Mouse (Mus musculus) G1E (cell line): ENCODE results near the gene Fam129a. TPM values are rescaled to one million over a fixed set of nuclear protein-coding genes. Genes with fewer than 3 reads are reported as not detected.

Experiments
- ATAC-seq: 2 replicates; pipeline ENCODE4 v1.8.0; 2016; ENCODE audit warnings: mild to moderate bottlenecking; ENCODE audit not compliant: insufficient number of reproducible peaks, poor library complexity, low FRiP score, severe bottlenecking; ENCODE audit errors: extremely low read depth
- DNase-seq: peaks from one replicate; pipeline ENCODE4 v3.0.0; 2012; ENCODE audit warnings: low spot score
- H3K27me3 ChIP-seq: 2 replicates; pipeline ENCODE4 v1.6.1; 2012; ENCODE audit warnings: mild to moderate bottlenecking, low read length, inconsistent platforms; ENCODE audit not compliant: insufficient read depth
- H3K36me3 ChIP-seq: replicated peaks from 2 replicates; pipeline ENCODE3; 2012; ENCODE audit warnings: mild to moderate bottlenecking, inconsistent platforms
- H3K4me1 ChIP-seq: 2 replicates; pipeline ENCODE4 v1.6.1; 2012; ENCODE audit warnings: low read depth, low read length, inconsistent platforms, mixed read lengths; ENCODE audit not compliant: insufficient read depth
- H3K4me3 ChIP-seq: 2 replicates; pipeline ENCODE4 v1.5.1; 2012; ENCODE audit warnings: low read depth, mild to moderate bottlenecking, inconsistent platforms, low read length, moderate library complexity, mixed read lengths
- H3K9me3 ChIP-seq: replicated peaks from 2 replicates; pipeline ENCODE4 v1.6.1; 2012; ENCODE audit warnings: inconsistent platforms
- CTCF ChIP-seq: IDR thresholded peaks from 2 replicates; pipeline ENCODE4 v1.5.1; 2012; ENCODE audit warnings: low read depth, low read length, inconsistent platforms, mixed read lengths
- GATA1 ChIP-seq: IDR thresholded peaks from 2 replicates; pipeline ENCODE4 v1.6.1; 2012; ENCODE audit warnings: borderline replicate concordance, low read length, inconsistent platforms, mixed read lengths
- GATA2 ChIP-seq: IDR thresholded peaks from 2 replicates; pipeline ENCODE4 v1.6.1; 2012; ENCODE audit warnings: low read depth, low read length, inconsistent platforms, borderline replicate concordance
- POLR2AphosphoS5 ChIP-seq: IDR thresholded peaks from 2 replicates; pipeline ENCODE4 v1.6.1; 2012; ENCODE audit warnings: low read depth, low read length, inconsistent platforms; ENCODE audit not compliant: insufficient replicate concordance
- TAL1 ChIP-seq: conservative IDR thresholded peaks from 2 replicates; pipeline ENCODE4 v1.6.1; 2012; ENCODE audit warnings: low read depth, low read length, inconsistent platforms, mixed read lengths
- polyA plus RNA-seq: library from polyadenylated mRNA; stranded (reverse); fragments of >175 nt; gene quantifications from 2 replicates; pipeline ENCODE4 v1.2.3, GENCODE M21; 2012
- total RNA-seq, 2 experiments: library from RNA; stranded (forward) in 1 of 2; stranded (reverse) in 1 of 2; fragments of 200-1000 nt in 1 of 2; fragments of >200 nt in 1 of 2; fragmentation: Nextera tagmentation in 1 of 2; gene quantifications; 2 replicates each; pipeline ENCODE4 v1.2.3; 2014 to 2017

Fam129a gene
- total and polyA plus RNA-seq, 3 experiments, result 0.60 TPM; not detected in 2

DNA sequence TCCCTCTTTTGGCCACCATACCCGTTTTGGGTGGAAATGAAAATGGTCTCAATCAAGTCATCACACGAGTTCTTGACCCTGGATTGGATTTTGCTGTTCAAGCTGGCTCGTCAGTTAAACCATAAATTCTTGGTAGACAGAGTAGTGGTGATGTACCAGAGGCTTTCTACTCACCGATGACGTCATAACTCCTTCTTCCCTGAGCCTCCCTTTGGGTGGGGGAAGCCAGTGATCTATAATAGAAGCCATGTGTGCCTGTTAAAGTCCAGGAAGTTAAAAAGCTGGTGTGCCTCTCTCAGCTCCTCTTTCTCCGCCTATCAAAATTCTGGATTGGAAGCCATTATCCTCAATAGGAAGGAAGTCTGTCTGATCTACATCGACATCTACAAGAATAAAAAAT, 21.2 kb upstream of the Fam129a start:
- H3K9me3 ChIP-seq, result no peaks in the 10 kb centered on the region
- no peak for DNase-seq
- H3K36me3 ChIP-seq, result no peaks in the 10 kb centered on the region
- no peaks in the 10 kb centered on the region for H3K27me3 ChIP-seq
- TF ChIP-seq GATA1 (no peak), POLR2AphosphoS5 (no peak), GATA2 (no peak), TAL1 (no peak), CTCF (no peak)
- H3K4me1 ChIP-seq, result no peaks in the 10 kb centered on the region
- ATAC-seq, result no peak
- H3K4me3 ChIP-seq, result no peak overlapping the region

- Histone ChIP-seq H3K9me3 (no peaks in the 10 kb centered on the region), H3K4me1 (no peaks in the 10 kb centered on the region), H3K4me3 (no peak overlapping the region), H3K36me3 (no peaks in the 10 kb centered on the region), H3K27me3 (no peaks in the 10 kb centered on the region)
- DNase-seq (no peak), ATAC-seq (no peak)
- no peak for TF ChIP-seq CTCF
- no peak for TF ChIP-seq TAL1
- no peak for TF ChIP-seq POLR2AphosphoS5
- no peak for TF ChIP-seq GATA2
These were observed 20.2 kb upstream of the Fam129a start for GRCm38 (mm10) chr1:151550587-151551479.

- no peaks in the 10 kb centered on the region for H3K9me3 ChIP-seq
- DNase-seq, result no peak
- H3K36me3 ChIP-seq, result no peaks in the 10 kb centered on the region
- peaks cover 7% of the 10 kb centered on the region for H3K27me3 ChIP-seq
- H3K4me1 ChIP-seq, result no peaks in the 10 kb centered on the region; the same call in 1 of the 2 replicates
- H3K4me3 ChIP-seq, result no peak overlapping the region
- no peak for ATAC-seq
- TF ChIP-seq CTCF, result no peak
- TF ChIP-seq POLR2AphosphoS5, result no peak
- no peak for TF ChIP-seq GATA1
- TF ChIP-seq GATA2, result no peak
- no peak for TF ChIP-seq TAL1
These were observed 10.4 kb upstream of the Fam129a start for GRCm38 (mm10) chr1:151560536-151560935.

DNA sequence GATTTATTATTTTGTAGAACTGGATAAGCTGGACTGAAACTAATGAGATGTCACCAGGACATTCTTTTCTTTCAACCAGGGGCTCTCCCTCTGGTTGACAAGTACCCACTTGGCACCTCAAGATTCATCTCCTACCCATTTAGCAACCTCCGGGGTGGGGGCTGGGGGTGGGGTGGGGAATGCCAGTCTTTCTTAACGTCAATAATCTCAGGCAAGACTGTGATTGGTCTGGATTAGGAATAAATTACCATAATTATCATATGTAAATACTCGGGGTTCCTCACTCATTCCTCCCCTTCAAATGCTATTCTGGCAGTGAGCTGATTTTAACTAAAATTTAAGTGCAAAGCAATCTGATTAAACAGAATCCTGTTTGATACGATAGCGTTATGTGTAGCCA, 7.6 kb upstream of the Fam129a start:
- DNase-seq (no peak), ATAC-seq (no peak)
- H3K9me3 ChIP-seq, result no peaks in the 10 kb centered on the region
- TF ChIP-seq GATA1 (no peak), POLR2AphosphoS5 (no peak), GATA2 (no peak), CTCF (no peak), TAL1 (no peak)
- H3K27me3 ChIP-seq, result peaks cover 5% of the 10 kb centered on the region
- no peaks in the 10 kb centered on the region for H3K4me1 ChIP-seq
- H3K36me3 ChIP-seq, result no peaks in the 10 kb centered on the region
- H3K4me3 ChIP-seq, result no peak overlapping the region

- H3K4me3 ChIP-seq, result no peak overlapping the region
- DNase-seq (no peak), ATAC-seq (no peak)
- TF ChIP-seq POLR2AphosphoS5 (no peak), TAL1 (no peak), CTCF (no peak), GATA1 (no peak), GATA2 (no peak)
- H3K36me3 ChIP-seq, result no peaks in the 10 kb centered on the region
- peaks cover 4% of the 10 kb centered on the region; the same call in 1 of the 2 replicates for H3K4me1 ChIP-seq
- H3K9me3 ChIP-seq, result no peaks in the 10 kb centered on the region
- peaks cover 5% of the 10 kb centered on the region for H3K27me3 ChIP-seq
These were observed 7.1 kb upstream of the Fam129a start for GRCm38 (mm10) chr1:151563893-151564292.

- no peaks in the 10 kb centered on the region for H3K36me3 ChIP-seq
- DNase-seq, result peak; percentile 46
- H3K4me1 ChIP-seq, result peaks cover 4% of the 10 kb centered on the region; the same call in 1 of the 2 replicates
- no peaks in the 10 kb centered on the region for H3K9me3 ChIP-seq
- peaks cover 5% of the 10 kb centered on the region for H3K27me3 ChIP-seq
- no peak overlapping the region for H3K4me3 ChIP-seq
- peak; percentile 74 for ATAC-seq
- TF ChIP-seq GATA1 (no peak), CTCF (peak; percentile 63)
These were observed 6.6 kb upstream of the Fam129a start for GRCm38 (mm10) chr1:151564377-151564776.

GRCm38 (mm10) chr1:151568682-151569081, 2.3 kb upstream of the Fam129a start:
- Histone ChIP-seq H3K9me3 (no peaks in the 10 kb centered on the region), H3K27me3 (peaks cover 6% of the 10 kb centered on the region; the same call in 1 of the 2 replicates), H3K4me3 (no peak overlapping the region), H3K36me3 (no peaks in the 10 kb centered on the region), H3K4me1 (peaks cover 6% of the 10 kb centered on the region; the same call in 1 of the 2 replicates)
- TF ChIP-seq CTCF, result no peak
- no peak for TF ChIP-seq GATA2
- TF ChIP-seq POLR2AphosphoS5, result no peak
- no peak for TF ChIP-seq TAL1
- TF ChIP-seq GATA1, result no peak
- ATAC-seq, result peak; percentile 32
- DNase-seq, result no peak
